Mouse (Mus musculus) cortical plate, adult 2 months (tissue): ENCODE measurements around the gene Nipal3. TPM values are rescaled to one million over a fixed set of nuclear protein-coding genes. Genes with fewer than 3 reads are reported as not detected.

Experiments
- H3K27ac ChIP-seq: fragments of 200-500 bp; 2 replicates; pipeline ENCODE4 v1.5.1; 2012; ENCODE audit warnings: low read length, control low read depth, inconsistent platforms; ENCODE audit not compliant: insufficient read depth
- H3K4me1 ChIP-seq: fragments of 200-500 bp; 2 replicates; pipeline ENCODE4 v1.6.1; 2011; ENCODE audit warnings: low read length; ENCODE audit not compliant: control insufficient read depth, insufficient read depth
- H3K4me3 ChIP-seq: fragments of 200-500 bp; 2 replicates; pipeline ENCODE4 v1.5.1; 2011; ENCODE audit warnings: mild to moderate bottlenecking, low read length, control low read depth; ENCODE audit not compliant: insufficient read depth
- CTCF ChIP-seq: fragments of 200-500 bp; IDR thresholded peaks from 2 replicates; pipeline ENCODE4 v1.5.1; 2011; ENCODE audit warnings: mild to moderate bottlenecking, control low read depth, low read length; ENCODE audit not compliant: insufficient read depth; ENCODE audit errors: extremely low read depth
- POLR2A ChIP-seq: fragments of 200-500 bp; IDR thresholded peaks from 2 replicates; pipeline ENCODE4 v1.6.1; 2011; ENCODE audit warnings: mild to moderate bottlenecking, low read length, control low read depth; ENCODE audit not compliant: insufficient read depth; ENCODE audit errors: extremely low read depth
- polyA plus RNA-seq: library from polyadenylated mRNA; depleted of rRNA; stranded (reverse); fragments of >200 nt; gene quantifications from 2 replicates; pipeline ENCODE4 v1.2.3, GENCODE M21; 2012

Gene Nipal3
- polyA plus RNA-seq, 1 experiment = 48.3 TPM

DNA sequence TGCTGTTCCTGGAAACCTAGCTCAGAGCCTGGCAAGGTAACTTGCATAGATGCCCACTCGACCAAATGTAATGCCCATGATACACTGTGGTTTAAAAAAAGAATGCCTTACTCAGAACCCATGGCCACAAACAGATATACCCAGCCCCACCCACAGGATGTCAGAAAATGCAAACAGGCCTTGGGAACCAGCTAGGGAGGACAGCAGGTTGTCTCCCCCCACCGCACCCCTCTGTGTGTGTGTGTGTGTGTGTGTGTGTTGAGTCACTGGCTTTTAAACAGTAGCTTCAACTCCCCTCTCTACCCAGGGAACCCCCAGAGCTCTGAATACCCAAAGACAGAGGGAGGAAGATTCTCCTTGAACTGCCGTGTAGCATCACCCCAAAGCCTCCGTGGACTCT is 1.6 kb downstream of the Nipal3 start:
- no peak for TF ChIP-seq CTCF
- no peak for TF ChIP-seq POLR2A
- Histone ChIP-seq H3K4me1 (no peaks in the 10 kb centered on the region; the same call in 1 of the 2 replicates), H3K4me3 (peak overlapping the region; percentile 46), H3K27ac (no peak overlapping the region)

DNA sequence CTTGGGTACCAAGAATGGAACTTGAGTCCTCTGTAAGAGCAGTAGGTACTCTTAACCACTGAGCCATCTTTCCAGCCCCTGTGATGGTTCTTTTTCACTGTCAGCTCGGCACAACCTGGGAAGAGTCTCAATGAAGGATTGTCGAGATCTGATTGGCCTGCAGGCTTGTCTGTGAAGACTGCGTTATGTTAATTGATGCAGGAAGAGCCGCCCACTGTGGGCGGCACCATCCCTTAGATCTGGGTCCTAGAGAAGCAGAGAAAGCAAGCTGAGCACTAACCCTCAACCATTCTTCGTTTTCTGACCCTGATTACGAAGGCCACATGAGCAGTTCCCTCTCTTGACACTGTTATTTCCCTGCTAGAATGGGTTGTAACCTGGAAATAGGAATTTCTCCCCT is 5.6 kb downstream of the Nipal3 start:
- Histone ChIP-seq H3K27ac (no peak overlapping the region), H3K4me1 (no peaks in the 10 kb centered on the region; the same call in 1 of the 2 replicates), H3K4me3 (no peak overlapping the region)
- TF ChIP-seq CTCF = no peak
- no peak for TF ChIP-seq POLR2A

DNA sequence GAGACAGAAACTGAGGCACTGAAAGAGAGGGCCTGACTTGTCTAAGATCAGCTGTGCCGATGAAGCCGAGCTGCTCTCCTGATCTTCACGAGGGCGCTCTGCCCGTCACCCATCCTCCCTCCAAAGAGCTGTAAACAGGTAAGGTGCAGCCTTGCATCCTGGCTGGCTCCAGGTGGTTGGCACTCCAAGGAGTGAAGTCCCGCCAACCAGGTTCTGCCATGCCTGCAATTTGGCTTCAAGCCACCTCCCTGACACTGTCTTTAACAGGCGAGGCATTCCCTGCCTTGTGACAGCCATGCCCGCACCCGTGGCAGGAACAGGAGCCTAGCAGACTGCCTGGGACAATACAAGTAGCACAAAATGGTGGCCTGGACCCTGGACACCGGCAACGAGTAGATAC is 8.5 kb downstream of the Nipal3 start:
- TF ChIP-seq POLR2A (no peak), CTCF (no peak)

DNA sequence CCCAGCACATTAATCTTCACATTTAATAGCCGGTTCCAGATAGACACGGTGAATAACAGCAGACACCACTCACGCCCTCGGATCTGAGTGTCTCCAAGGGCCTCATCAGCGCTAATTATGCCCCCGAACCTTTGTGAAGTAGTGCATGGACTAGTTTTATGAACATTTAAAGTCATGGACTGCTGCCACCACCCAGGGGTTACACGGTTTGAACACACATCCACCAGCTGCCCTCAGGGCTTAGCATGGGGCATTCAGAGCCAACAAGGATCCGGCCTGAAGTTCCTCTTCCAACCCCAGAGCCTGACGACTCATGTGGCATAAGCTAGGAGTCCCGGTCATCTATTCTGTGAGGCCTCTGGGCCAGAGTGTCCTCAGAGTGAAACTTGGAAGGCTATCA is 9.8 kb downstream of the Nipal3 start:
- TF ChIP-seq POLR2A = no peak
- no peak for TF ChIP-seq CTCF
- Histone ChIP-seq H3K4me1 (no peaks in the 10 kb centered on the region; the same call in 1 of the 2 replicates), H3K4me3 (no peak overlapping the region), H3K27ac (no peak overlapping the region)

More for the DNA sequence above, 8.5 kb downstream of the Nipal3 start:
- no peak overlapping the region for H3K4me3 ChIP-seq
- H3K27ac ChIP-seq = no peak overlapping the region
- no peaks in the 10 kb centered on the region; the same call in 1 of the 2 replicates for H3K4me1 ChIP-seq

DNA sequence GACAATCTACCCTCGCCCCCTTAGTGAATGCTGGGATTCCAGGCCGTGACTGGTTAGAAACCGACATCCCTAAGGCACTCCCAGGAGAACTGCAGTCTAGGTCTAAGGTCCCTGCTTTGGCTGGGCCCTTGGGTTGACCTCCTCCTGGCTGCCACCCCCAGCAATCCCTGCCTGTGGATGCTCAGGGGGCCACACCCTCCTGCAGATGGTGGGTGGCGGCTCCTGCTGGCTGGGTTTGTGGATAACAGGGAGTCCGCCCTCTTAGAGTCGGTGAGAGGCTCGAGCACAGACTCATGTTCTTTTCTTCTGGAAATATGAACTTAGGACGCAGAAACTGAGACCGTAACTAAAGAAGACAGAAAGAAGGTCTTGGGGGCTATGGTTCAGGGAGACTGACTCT is 14.5 kb downstream of the Nipal3 start:
- no peak overlapping the region for H3K4me3 ChIP-seq
- H3K4me1 ChIP-seq = no peaks in the 10 kb centered on the region
- H3K27ac ChIP-seq = no peak overlapping the region
- TF ChIP-seq POLR2A (no peak), CTCF (no peak)

DNA sequence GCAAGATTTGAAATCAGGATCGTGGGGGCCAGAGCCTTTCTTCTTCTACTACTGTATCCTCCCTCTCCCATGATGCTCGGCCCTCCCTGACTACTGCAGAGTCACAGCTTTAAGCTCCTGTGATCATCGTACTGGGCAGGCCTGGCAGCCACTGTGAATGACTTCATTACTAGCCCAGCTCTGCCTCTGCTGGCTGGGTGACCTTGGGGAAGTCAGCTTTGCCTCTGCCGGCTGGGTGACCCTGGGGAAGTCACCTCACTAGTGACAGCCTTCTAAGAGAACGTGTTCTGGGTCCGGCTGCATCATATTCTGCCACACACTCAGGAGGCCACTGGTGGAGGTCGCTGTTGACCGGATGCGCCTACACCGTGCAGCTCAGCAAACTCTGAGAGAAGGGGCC is 17.0 kb downstream of the Nipal3 start:
- H3K4me1 ChIP-seq = no peaks in the 10 kb centered on the region
- H3K4me3 ChIP-seq = no peak overlapping the region
- H3K27ac ChIP-seq = no peak overlapping the region
- TF ChIP-seq CTCF = no peak
- TF ChIP-seq POLR2A = no peak

DNA sequence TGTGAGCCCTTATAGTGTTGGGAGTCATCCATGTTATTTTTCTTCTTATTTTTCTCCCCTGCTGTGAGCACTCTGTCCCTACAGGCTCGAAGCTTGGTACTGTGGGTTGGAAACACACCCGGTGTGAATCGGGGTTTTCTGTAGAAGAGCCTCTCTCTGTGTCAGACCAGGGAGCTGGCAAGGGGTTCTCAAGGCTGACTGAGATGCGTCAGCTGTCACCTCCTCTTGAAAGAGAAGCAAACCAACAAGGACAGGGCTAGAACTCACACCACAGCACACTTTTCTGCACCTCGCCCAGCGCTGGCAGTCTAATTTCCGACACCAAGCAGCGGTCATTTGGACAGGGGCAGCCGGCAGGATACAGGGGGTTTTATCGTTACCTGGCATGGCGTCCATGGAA is 31.4 kb downstream of the Nipal3 start:
- no peak overlapping the region for H3K4me3 ChIP-seq
- TF ChIP-seq POLR2A (no peak), CTCF (no peak)
- no peak overlapping the region for H3K27ac ChIP-seq
- H3K4me1 ChIP-seq = no peaks in the 10 kb centered on the region

DNA sequence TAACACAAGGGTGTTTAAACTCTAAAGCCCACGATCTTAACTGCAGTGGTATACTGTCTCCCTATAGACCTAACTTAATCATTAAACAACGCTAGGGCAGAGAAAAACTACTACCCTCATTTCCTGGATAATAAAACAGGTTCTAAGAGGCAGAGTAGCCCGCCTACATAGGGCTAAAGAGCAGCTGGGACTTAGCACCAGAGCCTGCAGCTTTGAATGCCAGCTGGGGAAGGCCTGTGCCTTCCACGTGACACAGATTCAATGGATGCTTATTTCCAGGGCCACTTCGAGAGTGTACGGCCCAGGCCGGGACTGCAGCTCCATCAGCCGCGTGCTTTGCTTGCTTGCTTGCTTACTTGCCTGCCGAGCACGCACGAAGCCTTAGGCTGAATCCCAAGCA is 41.3 kb downstream of the Nipal3 start:
- Histone ChIP-seq H3K27ac (no peak overlapping the region), H3K4me3 (no peak overlapping the region), H3K4me1 (no peaks in the 10 kb centered on the region)
- TF ChIP-seq CTCF (no peak), POLR2A (no peak)

DNA sequence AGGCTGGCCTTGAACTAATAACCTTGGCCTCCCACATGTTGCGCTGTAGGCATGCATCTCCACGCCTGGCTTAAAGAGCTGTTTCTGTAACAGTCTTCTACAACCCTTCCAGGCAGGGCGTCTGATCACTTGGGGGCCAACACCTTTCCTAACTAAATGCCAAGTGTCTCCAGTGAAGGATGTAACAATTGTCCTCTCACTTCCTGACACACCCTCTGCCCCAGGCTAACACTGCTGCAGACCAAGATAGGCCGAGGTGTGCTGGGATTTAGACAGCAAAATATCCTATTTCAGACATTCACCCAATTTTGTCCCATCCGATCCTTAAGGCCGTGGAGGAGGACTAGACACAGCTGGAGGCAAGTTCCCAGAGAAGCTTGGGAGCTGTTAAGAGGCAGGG is 41.7 kb downstream of the Nipal3 start:
- Histone ChIP-seq H3K4me3 (no peak overlapping the region), H3K4me1 (no peaks in the 10 kb centered on the region), H3K27ac (no peak overlapping the region)
- TF ChIP-seq CTCF (no peak), POLR2A (no peak)

DNA sequence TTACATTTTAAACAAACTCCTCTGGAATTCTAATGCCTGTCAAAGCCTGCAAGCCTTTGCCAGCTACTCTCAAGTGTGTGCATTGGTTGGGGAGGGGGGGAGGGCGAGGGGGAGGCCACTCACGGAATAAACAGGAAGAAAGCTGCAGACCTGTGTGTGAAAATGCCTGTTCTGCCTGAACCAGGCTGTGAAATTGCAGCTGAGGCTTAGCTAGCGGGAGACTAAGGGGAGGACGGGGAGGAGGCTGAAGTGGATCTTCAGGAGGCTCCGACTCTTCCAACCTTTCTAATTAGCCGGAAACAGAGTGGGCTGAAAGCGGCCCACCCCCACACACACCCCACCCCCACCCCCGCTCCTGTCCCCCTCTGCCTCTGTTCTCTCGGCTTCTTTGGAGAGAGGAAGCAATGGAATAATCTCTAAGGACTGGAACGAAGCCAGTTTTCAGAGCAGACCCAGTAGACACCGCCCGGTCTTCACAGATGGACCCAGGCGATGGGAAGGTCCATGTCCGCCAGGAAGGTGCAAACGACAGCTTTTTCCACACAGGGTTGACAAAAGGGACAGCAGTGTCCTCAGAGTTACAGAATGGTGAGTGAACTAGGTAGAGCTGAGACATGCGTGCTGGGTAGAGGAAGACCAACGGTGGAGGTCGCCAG is 43.4 kb downstream of the Nipal3 start:
- Histone ChIP-seq H3K4me3 (no peak overlapping the region), H3K27ac (no peak overlapping the region), H3K4me1 (no peaks in the 10 kb centered on the region)
- TF ChIP-seq CTCF (no peak), POLR2A (no peak)
